Mouse (Mus musculus) olfactory bulb, adult 2 months (tissue): ENCODE data around the gene Tinagl1. TPM values are rescaled to one million over a fixed set of nuclear protein-coding genes. Genes with fewer than 3 reads are reported as not detected.

Experiments used
- H3K27ac ChIP-seq: fragments of 200-500 bp; 2 replicates; pipeline ENCODE4 v1.5.1; 2012; ENCODE audit warnings: low read depth, low read length; ENCODE audit not compliant: insufficient read depth
- H3K4me1 ChIP-seq: fragments of 200-500 bp; 2 replicates; pipeline ENCODE4 v1.6.1; 2012; ENCODE audit warnings: low read length; ENCODE audit not compliant: control insufficient read depth, insufficient read depth
- H3K4me3 ChIP-seq: fragments of 200-500 bp; 2 replicates; pipeline ENCODE4 v1.5.1; 2012; ENCODE audit warnings: mild to moderate bottlenecking, low read depth, low read length, moderate library complexity; ENCODE audit not compliant: insufficient read depth
- CTCF ChIP-seq: fragments of 200-500 bp; IDR thresholded peaks from 2 replicates; pipeline ENCODE4 v1.5.1; 2012; ENCODE audit warnings: low read depth, mild to moderate bottlenecking, low read length, moderate library complexity; ENCODE audit not compliant: insufficient read depth
- POLR2A ChIP-seq: fragments of 200-500 bp; IDR thresholded peaks from 2 replicates; pipeline ENCODE4 v1.6.1; 2012; ENCODE audit warnings: mild to moderate bottlenecking, low read depth, low read length, moderate library complexity; ENCODE audit not compliant: insufficient read depth
- WGBS: fragments of 180-500 bp; shearing (Covaris S2); methylation state at CpG from one replicate; pipeline ENCODE4 v1.1.7; 2018; 5-methylcytosine and 5-hydroxymethylcytosine counted together
- polyA plus RNA-seq: library from polyadenylated mRNA; stranded (reverse); fragments of >200 nt; gene quantifications from 2 replicates; pipeline ENCODE4 v1.2.4, GENCODE M21; 2012; ENCODE audit warnings: low replicate concordance; ENCODE audit not compliant: missing spikeins, insufficient read depth, insufficient read length

The Tinagl1 gene
- polyA plus RNA-seq, 1 experiment = not detected

DNA sequence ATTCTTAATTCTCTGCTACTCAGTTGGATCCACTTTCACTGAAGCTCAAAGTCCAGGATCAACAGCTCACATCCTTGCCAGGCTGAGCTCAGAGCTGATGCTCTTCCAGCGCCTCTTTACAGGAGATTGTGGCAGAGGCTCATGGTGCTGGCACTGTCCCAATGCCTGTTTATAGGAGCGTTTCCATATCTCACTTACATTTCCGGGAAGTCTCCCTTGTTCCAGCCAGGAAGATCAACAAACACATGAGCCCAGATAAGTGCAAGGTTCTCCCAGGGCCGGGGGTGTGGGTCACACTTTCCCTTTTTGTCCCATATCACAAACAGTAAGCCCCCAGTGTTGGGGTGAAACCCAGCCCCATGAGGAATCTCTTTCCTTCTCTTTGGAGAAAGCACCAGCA is 7.0 kb upstream of the Tinagl1 start:
- H3K4me3 ChIP-seq = no peak overlapping the region
- 67% methylated on average over 4 of the region's 4 CpGs for WGBS

GRCm38 (mm10) chr4:130180909-130181602 is 6.1 kb upstream of the Tinagl1 start:
- TF ChIP-seq POLR2A (no peak), CTCF (no peak)
- no peak overlapping the region for H3K4me3 ChIP-seq
- 74% methylated on average over 7 of the region's 7 CpGs for whole genome bisulfite sequencing
- H3K4me1 ChIP-seq = no peaks in the 10 kb centered on the region
- no peak overlapping the region for H3K27ac ChIP-seq

More for the DNA sequence above, 7.0 kb upstream of the Tinagl1 start:
- no peak for TF ChIP-seq CTCF
- no peak for TF ChIP-seq POLR2A
- no peak overlapping the region for H3K27ac ChIP-seq
- no peaks in the 10 kb centered on the region for H3K4me1 ChIP-seq

DNA sequence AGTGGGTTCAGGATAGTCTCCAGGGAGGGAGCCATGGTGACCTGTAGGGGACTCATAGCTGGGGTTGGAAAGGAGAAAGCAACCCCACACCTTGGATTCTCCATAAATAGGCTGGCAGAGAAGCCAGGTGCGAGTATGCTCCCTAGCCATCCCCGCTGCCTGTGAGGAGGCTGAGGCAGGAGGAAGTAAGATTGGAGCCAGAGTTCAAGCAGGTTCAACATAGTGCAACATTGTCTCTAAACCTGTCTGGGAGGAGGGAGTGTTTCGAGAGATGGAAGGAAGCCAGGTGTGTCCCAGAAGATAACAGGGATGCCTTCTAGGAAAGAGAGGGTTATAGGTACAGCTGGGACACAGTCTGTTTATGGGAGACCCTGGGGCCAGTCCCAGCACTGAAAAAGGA is 5.0 kb upstream of the Tinagl1 start:
- H3K4me3 ChIP-seq = no peak overlapping the region
- H3K4me1 ChIP-seq = peaks cover 4% of the 10 kb centered on the region
- 92% methylated on average over 3 of the region's 3 CpGs for WGBS
- TF ChIP-seq POLR2A = no peak
- TF ChIP-seq CTCF = no peak
- no peak overlapping the region for H3K27ac ChIP-seq

- no peak overlapping the region for H3K4me3 ChIP-seq
- 78% methylated on average over 7 of the region's 7 CpGs for WGBS
- peaks cover 9% of the 10 kb centered on the region for H3K4me1 ChIP-seq
- no peak overlapping the region for H3K27ac ChIP-seq
- no peak for TF ChIP-seq POLR2A
- TF ChIP-seq CTCF = no peak
These were observed 2.6 kb upstream of the Tinagl1 start for GRCm38 (mm10) chr4:130177536-130177935.

- Histone ChIP-seq H3K4me3 (no peak overlapping the region), H3K4me1 (peaks cover 9% of the 10 kb centered on the region), H3K27ac (no peak overlapping the region)
- TF ChIP-seq POLR2A (no peak), CTCF (no peak)
- WGBS = 64% methylated on average over 4 of the region's 4 CpGs
These were observed 2.2 kb upstream of the Tinagl1 start for GRCm38 (mm10) chr4:130177087-130177486.

GRCm38 (mm10) chr4:130176156-130176720 is 1.3 kb upstream of the Tinagl1 start:
- TF ChIP-seq POLR2A = no peak
- no peak for TF ChIP-seq CTCF
- WGBS = 80% methylated on average over 5 of the region's 5 CpGs

GRCm38 (mm10) chr4:130174335-130175031 is 439 bp downstream of the Tinagl1 start:
- H3K4me1 ChIP-seq = peaks cover 9% of the 10 kb centered on the region
- H3K27ac ChIP-seq = no peak overlapping the region
- peak overlapping the region; percentile 11 for H3K4me3 ChIP-seq
- no peak for TF ChIP-seq POLR2A
- TF ChIP-seq CTCF = no peak
- 7% methylated on average over 25 of the region's 25 CpGs for WGBS

More at GRCm38 (mm10) chr4:130176156-130176720, 1.3 kb upstream of the Tinagl1 start:
- no peak overlapping the region for H3K4me3 ChIP-seq
- no peak overlapping the region for H3K27ac ChIP-seq
- H3K4me1 ChIP-seq = peaks cover 9% of the 10 kb centered on the region

- H3K4me3 ChIP-seq = no peak overlapping the region
- peaks cover 10% of the 10 kb centered on the region for H3K4me1 ChIP-seq
- TF ChIP-seq CTCF (no peak), POLR2A (no peak)
- no peak overlapping the region for H3K27ac ChIP-seq
- 51% methylated on average over 19 of the region's 19 CpGs for WGBS
These were observed 1.0 kb downstream of the Tinagl1 start for GRCm38 (mm10) chr4:130173911-130174311.
